Mouse (Mus musculus): ENCODE measurements around the gene Socs3.

The Socs3 gene

GRCm38 (mm10) chr11:117969945-117970872, at the start of gene Socs3:
TSS of gene Socs3 (minus strand) at chr11:117970047.
- no peak for ATAC-seq (ENCODE audit: insufficient number of reproducible peaks, low FRiP score, low TSS enrichment)

GRCm38 (mm10) chr11:118018328-118018727, 48.5 kb upstream of the Socs3 start:
- no peak for ATAC-seq (ENCODE audit: insufficient number of reproducible peaks, low FRiP score, low TSS enrichment)

GRCm38 (mm10) chr11:118015381-118016145, 45.7 kb upstream of the Socs3 start:
- ATAC-seq (ENCODE audit: insufficient number of reproducible peaks, low FRiP score, low TSS enrichment) = no peak

DNA sequence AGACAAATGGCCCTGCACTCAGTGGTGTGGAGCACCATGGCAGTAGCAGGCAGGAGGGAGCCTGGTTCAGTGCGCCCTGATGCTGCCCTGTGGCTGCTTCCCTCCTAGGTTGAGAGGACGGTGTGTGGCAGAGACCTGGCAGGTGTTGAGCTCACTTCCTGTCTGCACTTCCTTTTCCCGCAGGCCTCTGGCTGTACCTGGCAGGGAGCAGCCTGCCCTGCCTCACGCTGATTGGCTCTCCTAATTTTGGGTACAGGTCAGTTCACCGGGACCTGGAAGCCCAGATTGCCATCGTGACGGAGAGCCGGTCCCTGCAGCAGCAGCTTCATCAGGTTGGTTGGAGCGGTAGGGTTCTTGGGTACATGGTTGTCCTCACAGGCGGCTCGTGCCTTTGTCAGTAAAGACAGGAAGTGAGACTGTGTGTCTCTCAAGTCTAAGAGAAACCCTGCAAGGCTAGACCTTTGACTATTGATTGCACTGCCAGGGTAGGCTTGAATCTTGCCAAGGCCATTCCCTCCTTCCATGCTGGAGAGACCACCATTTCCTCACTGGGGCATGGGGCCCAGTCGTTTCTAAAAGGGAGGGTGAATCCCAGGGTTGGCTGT, 44.6 kb upstream of the Socs3 start:
- ATAC-seq (ENCODE audit: insufficient number of reproducible peaks, low FRiP score, low TSS enrichment) = no peak

DNA sequence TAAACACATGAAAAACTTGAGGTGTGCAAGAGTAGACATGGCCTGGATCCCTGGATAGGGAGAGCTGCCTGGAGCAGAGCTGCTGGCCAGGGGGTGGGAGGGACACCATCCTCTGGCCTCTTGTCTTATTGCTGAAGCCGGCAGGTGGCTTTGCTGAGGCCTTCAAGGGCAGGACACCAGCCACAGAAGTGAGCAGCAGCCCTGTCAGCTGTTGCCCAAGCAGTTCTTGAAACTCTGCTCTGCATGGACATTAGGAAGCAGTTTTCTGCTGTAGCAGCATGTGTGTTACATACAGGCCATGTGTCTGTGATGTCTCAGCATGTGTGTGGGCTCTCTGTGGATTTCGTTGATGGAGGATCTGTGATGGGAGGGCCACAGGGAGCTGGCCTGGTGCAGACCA, 43.5 kb upstream of the Socs3 start:
- ATAC-seq (ENCODE audit: insufficient number of reproducible peaks, low FRiP score, low TSS enrichment) = no peak

DNA sequence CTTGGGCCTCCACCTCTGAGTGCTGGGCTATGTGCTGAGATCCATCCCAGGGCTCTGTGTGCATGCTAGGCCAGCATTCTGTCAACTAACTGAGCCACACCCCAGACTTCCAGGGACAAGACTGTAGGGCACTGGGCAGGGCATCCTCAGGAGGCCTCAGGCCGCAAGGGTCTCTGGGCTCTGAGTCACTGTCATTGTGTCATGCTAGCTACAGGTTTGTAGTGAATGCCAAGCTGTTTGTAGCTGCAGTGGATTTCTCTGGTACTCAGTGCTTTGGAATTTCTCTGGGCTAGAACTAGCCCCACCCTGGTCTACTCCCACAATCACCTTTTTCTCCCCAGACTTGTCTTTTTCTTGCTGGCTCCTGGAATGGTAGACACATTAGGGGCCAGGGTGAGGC, 42.7 kb upstream of the Socs3 start:
- ATAC-seq (ENCODE audit: insufficient number of reproducible peaks, low FRiP score, low TSS enrichment) = no peak

DNA sequence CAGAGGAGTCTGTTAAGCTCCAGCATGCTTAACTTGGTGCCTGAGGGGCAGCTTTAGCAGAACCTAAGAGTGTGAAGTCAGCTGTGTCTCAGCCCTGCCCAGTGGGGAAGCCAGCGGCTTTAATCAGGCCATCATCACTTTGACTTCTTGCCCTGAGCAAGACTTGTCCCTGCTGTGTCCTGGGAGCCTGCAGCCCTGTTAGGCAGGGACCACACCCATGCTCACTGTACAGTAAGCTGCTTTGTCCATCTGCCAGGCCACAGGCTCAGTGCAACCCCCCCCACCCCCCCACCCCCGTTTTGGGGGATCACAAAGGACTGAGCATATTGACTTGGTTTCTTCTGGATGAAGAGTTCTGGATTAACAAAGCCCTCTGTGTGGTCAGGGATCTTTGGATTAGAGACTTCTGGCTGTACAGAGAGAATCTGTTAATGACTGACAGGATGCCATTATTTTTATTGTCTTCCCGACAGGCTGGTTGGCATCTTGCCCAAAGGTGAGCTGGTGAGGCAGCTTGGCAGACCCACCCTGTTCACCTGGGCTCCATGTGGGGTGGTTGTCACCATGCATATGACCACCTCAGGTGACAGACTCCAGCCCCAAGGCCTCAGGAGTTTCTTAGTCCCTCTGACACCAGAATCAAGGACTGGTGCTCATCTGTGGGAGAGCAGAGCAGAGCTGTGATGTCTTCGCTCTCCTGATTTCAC, 40.2 kb upstream of the Socs3 start:
- no peak for ATAC-seq (ENCODE audit: insufficient number of reproducible peaks, low FRiP score, low TSS enrichment)

DNA sequence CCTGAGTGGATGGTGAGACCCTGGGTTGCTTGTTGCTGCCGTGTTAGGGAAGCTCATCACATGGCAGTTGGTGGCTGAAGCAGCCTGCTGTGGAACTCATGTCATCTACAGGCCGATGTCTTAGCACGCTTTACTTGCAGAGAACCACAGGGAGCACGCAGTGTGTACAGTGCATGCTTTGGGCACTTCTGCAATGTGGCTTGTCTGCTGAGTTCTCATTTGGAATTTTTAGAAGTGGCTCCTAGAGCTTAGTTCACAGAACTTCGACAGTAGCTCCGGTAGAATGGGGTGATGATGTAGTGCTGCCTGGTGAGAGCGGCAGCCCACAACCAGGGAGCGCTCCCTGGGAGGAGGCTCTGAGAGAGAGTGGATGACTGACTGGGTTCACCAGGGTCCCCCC, 39.0 kb upstream of the Socs3 start:
- no peak for ATAC-seq (ENCODE audit: insufficient number of reproducible peaks, low FRiP score, low TSS enrichment)

- ATAC-seq (ENCODE audit: insufficient number of reproducible peaks, low FRiP score, low TSS enrichment) = no peak
Observed at GRCm38 (mm10) chr11:118008144-118008805, 38.4 kb upstream of the Socs3 start.

GRCm38 (mm10) chr11:118007460-118008143, 37.8 kb upstream of the Socs3 start:
- no peak for ATAC-seq (ENCODE audit: insufficient number of reproducible peaks, low FRiP score, low TSS enrichment)

DNA sequence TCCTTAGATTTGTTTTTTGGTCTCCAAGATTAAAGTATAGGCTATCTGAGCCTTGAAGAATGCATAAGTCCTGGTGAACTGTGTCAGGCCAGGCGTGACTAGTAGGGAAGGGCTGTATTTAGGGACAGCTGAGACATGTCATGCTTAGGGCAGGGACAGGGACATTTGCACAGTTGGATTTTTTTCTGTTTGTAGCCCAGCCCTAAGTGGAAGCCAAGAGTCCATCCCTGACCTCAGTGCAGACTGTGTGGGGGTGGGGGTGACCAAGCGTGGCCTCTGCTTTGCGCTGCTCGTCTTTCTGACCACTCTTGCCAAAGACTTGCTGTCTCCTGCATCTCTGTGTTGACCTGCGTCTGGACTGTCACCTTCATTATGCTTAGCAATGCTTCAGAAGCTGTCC, 34.4 kb upstream of the Socs3 start:
- no peak for ATAC-seq (ENCODE audit: insufficient number of reproducible peaks, low FRiP score, low TSS enrichment)

- no peak for ATAC-seq (ENCODE audit: insufficient number of reproducible peaks, low FRiP score, low TSS enrichment)
Observed at GRCm38 (mm10) chr11:118003718-118004117, 33.9 kb upstream of the Socs3 start.

GRCm38 (mm10) chr11:118003176-118003575, 33.3 kb upstream of the Socs3 start:
- ATAC-seq (ENCODE audit: insufficient number of reproducible peaks, low FRiP score, low TSS enrichment) = no peak

DNA sequence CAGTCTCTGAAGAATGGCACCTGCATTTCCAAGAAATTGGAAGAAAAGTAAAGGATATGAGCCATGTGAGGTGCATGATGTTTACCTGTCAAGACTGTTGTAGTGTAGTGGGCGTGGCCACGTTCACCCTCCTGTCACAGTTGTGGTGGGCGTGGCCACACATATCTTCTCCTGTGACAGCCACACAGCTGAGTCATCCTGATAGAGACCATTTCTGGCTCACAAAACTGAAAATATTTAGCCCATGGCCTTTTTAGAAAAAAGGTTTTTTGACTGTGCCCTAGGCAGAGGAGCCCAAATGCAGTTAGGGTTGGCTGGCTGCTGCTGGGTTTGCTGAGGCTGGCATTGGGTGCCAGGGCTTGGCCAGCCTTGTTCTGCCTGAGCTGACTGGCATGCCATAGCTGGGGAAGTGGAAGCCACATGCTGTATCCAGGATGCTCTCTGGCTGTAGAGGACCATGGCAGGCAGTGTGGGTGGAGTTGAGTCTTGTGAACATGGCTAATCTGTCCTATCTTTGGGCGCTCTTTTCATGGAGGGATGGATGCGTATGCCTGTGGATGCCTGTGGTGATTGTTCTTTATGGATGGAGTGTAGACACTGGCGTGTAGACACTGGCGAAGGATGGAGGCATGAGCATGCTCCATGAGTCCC, 30.8 kb upstream of the Socs3 start:
- no peak for ATAC-seq (ENCODE audit: insufficient number of reproducible peaks, low FRiP score, low TSS enrichment)

GRCm38 (mm10) chr11:118000083-118000482, 30.2 kb upstream of the Socs3 start:
- no peak for ATAC-seq (ENCODE audit: insufficient number of reproducible peaks, low FRiP score, low TSS enrichment)

DNA sequence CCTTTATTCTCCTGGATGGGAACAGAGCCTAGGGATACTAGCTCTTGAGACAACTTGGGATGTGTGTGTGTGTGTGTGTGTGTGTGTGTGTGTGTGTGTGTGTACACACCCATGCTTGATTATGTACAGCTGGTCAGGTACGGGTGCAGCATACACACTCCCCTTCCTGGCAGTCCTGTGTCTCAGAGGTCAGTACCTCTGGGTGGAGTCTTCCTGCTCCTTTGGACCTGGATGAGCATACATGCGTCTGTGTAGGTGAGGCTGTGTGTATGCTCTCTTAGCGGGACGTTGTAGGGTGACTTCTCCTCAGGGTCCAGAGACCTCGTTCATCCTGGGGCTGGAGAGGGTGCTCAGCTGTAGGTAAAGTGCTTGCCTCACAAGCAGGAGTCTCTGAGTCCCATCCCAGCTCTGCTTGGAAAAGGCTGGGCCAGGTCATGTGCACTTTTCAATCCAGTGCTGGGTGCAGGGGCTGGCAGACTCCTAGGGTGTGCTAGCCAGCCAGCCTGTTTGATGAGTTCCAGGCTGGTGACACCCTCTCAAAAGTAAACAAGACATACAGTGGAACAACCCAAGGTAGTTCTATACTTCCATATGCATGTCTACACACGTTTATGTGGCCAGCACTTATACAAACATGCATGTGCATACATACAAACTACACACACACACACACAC, 29.6 kb upstream of the Socs3 start:
- ATAC-seq (ENCODE audit: insufficient number of reproducible peaks, low FRiP score, low TSS enrichment) = no peak

DNA sequence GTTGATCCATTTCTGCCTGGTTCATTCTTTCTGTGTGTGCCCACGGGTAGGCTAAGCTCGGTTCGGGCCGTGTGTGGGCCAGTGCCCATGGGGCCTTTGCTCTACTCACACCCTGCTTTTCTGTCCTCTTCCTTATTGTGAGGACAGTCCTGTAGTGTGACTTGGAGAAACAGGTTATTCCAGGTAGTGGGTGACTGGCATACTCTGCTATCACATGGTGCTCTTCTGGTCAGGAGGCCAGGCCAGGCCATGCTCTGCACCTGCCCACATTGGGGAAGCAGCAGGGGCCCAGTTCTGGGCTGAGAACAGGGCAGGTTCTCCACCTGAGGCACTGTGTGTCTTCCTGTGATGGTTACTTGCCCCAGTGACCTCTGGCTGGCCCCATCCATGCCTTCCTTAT, 28.5 kb upstream of the Socs3 start:
- no peak for ATAC-seq (ENCODE audit: insufficient number of reproducible peaks, low FRiP score, low TSS enrichment)

DNA sequence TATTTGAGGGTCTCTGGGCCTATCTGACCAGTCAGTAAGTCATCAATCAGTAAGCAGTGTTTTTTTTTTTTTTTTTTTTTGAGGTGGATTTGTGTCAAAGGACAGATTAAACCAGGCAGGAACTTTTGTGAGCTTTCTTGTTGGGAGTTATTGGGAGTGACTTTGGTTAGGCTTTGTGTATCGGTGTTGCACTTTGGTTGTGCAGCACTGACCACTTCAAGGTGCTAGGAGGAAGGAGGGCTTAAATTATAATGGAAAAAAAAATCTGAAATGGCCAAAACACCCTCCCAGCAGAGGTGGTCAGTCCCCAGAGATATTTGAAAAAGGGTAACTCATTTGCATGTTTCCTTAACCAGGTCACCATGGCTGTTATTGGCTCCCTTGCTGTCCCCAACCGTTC, 27.2 kb upstream of the Socs3 start:
- ATAC-seq (ENCODE audit: insufficient number of reproducible peaks, low FRiP score, low TSS enrichment) = no peak

Data from cerebellum, adult (tissue).